Mouse (Mus musculus) intestine, embryonic 16.5 days (tissue): ENCODE measurements around the gene 5430427O19Rik. TPM values are rescaled to one million over a fixed set of nuclear protein-coding genes. Genes with fewer than 3 reads are reported as not detected.
A peak's percentile ranks its signal among the peaks of the same experiment; 100 is the strongest.

Experiments used
- ATAC-seq: fragments of 200-750 bp; cut with Nextera tagmentation; 2 replicates; pipeline ENCODE4 v1.8.0; 2017; ENCODE audit warnings: moderate TSS enrichment, moderate library complexity
- H3K27ac ChIP-seq: fragments of 300-500 bp; sonication (generic); 2 replicates; pipeline ENCODE4 v1.5.1; 2014; ENCODE audit warnings: mild to moderate bottlenecking, low read length
- H3K27me3 ChIP-seq: fragments of 300-500 bp; sonication (generic); replicated peaks from 2 replicates; pipeline ENCODE4 v1.6.1; 2014; ENCODE audit warnings: low read length, control low read depth, mixed read lengths; ENCODE audit not compliant: control insufficient read depth, insufficient read depth
- H3K36me3 ChIP-seq: fragments of 300-500 bp; sonication (generic); 2 replicates; pipeline ENCODE4 v1.6.1; 2014; ENCODE audit warnings: low read length, control low read depth; ENCODE audit not compliant: control insufficient read depth, insufficient read depth
- H3K4me1 ChIP-seq: fragments of 300-500 bp; sonication (generic); 2 replicates; pipeline ENCODE4 v1.6.1; 2014; ENCODE audit warnings: low read length, control low read depth, mixed read lengths; ENCODE audit not compliant: control insufficient read depth, insufficient read depth
- H3K4me2 ChIP-seq: fragments of 300-500 bp; sonication (generic); 2 replicates; pipeline ENCODE4 v1.6.1; 2014; ENCODE audit warnings: low read depth, low read length, control low read depth
- H3K4me3 ChIP-seq: fragments of 300-500 bp; sonication (generic); 2 replicates; pipeline ENCODE4 v1.5.1; 2014; ENCODE audit warnings: mild to moderate bottlenecking, low read length
- H3K9ac ChIP-seq: fragments of 300-500 bp; sonication (generic); 2 replicates; pipeline ENCODE4 v1.6.1; 2014; ENCODE audit warnings: low read depth, low read length
- H3K9me3 ChIP-seq: fragments of 300-500 bp; sonication (generic); 2 replicates; pipeline ENCODE4 v1.6.1; 2016; ENCODE audit warnings: low read length, control low read depth; ENCODE audit not compliant: control insufficient read depth
- WGBS: fragments of 180-500 bp; shearing (Covaris S2); extraction: QIAGEN DNeasy Blood & Tissue Kit; methylation state at CpG from one replicate; pipeline ENCODE4 v1.1.7; 2014; 5-methylcytosine and 5-hydroxymethylcytosine counted together
- polyA plus RNA-seq: library from polyadenylated mRNA; unstranded; fragments of >200 nt; fragmentation: Nextera tagmentation; extraction: Ambion mirVana; gene quantifications from 2 replicates; pipeline ENCODE4 v1.2.1, GENCODE M21; 2015

5430427O19Rik gene
- polyA plus RNA-seq, 1 experiment from 2014 or later, result 0.17 TPM

- Histone ChIP-seq H3K4me2 (no peak overlapping the region), H3K9ac (no peak overlapping the region), H3K4me1 (no peaks in the 10 kb centered on the region), H3K9me3 (no peaks in the 10 kb centered on the region), H3K36me3 (no peaks in the 10 kb centered on the region), H3K27me3 (no peaks in the 10 kb centered on the region), H3K27ac (no peak overlapping the region), H3K4me3 (no peak overlapping the region)
- ATAC-seq, result no peak
These were observed 5.8 kb downstream of the 5430427O19Rik start for GRCm38 (mm10) chrX:85875951-85876350.

GRCm38 (mm10) chrX:85877747-85878146 lies 7.6 kb downstream of the 5430427O19Rik start:
- ATAC-seq, result no peak
- Histone ChIP-seq H3K27ac (no peak overlapping the region), H3K36me3 (no peaks in the 10 kb centered on the region), H3K27me3 (no peaks in the 10 kb centered on the region), H3K9ac (no peak overlapping the region), H3K4me2 (no peak overlapping the region), H3K9me3 (no peaks in the 10 kb centered on the region), H3K4me1 (no peaks in the 10 kb centered on the region), H3K4me3 (no peak overlapping the region)
- WGBS, result 75% methylated on average over 2 of the region's 2 CpGs

GRCm38 (mm10) chrX:85878293-85878692 lies 8.1 kb downstream of the 5430427O19Rik start:
- H3K4me2 ChIP-seq, result no peak overlapping the region
- no peak overlapping the region for H3K9ac ChIP-seq
- peak; percentile 69 for ATAC-seq
- H3K27me3 ChIP-seq, result no peaks in the 10 kb centered on the region
- H3K27ac ChIP-seq, result no peak overlapping the region
- H3K36me3 ChIP-seq, result no peaks in the 10 kb centered on the region
- H3K4me3 ChIP-seq, result no peak overlapping the region
- H3K4me1 ChIP-seq, result no peaks in the 10 kb centered on the region
- H3K9me3 ChIP-seq, result no peaks in the 10 kb centered on the region

- Histone ChIP-seq H3K9ac (no peak overlapping the region), H3K4me1 (no peaks in the 10 kb centered on the region), H3K27me3 (no peaks in the 10 kb centered on the region), H3K9me3 (no peaks in the 10 kb centered on the region), H3K27ac (no peak overlapping the region), H3K4me3 (no peak overlapping the region), H3K4me2 (no peak overlapping the region), H3K36me3 (no peaks in the 10 kb centered on the region)
- WGBS, result 63% methylated on average over 7 of the region's 7 CpGs
- no peak for ATAC-seq
These were observed 9.2 kb downstream of the 5430427O19Rik start for GRCm38 (mm10) chrX:85879198-85879977.

- H3K9ac ChIP-seq, result no peak overlapping the region
- no peak overlapping the region for H3K4me3 ChIP-seq
- no peak overlapping the region for H3K4me2 ChIP-seq
- no peaks in the 10 kb centered on the region for H3K9me3 ChIP-seq
- ATAC-seq, result no peak
- H3K36me3 ChIP-seq, result no peaks in the 10 kb centered on the region
- no peaks in the 10 kb centered on the region for H3K27me3 ChIP-seq
- H3K4me1 ChIP-seq, result no peaks in the 10 kb centered on the region
- 36% methylated on average over 5 of the region's 5 CpGs for WGBS
- no peak overlapping the region for H3K27ac ChIP-seq
These were observed 16.5 kb downstream of the 5430427O19Rik start for GRCm38 (mm10) chrX:85886651-85887050.

GRCm38 (mm10) chrX:85901195-85901594 lies 31.0 kb downstream of the 5430427O19Rik start:
- H3K4me3 ChIP-seq, result no peak overlapping the region
- H3K4me2 ChIP-seq, result no peak overlapping the region
- no peaks in the 10 kb centered on the region for H3K27me3 ChIP-seq
- H3K36me3 ChIP-seq, result no peaks in the 10 kb centered on the region
- H3K27ac ChIP-seq, result no peak overlapping the region
- 63% methylated on average over 1 of the region's 1 CpGs for WGBS
- no peaks in the 10 kb centered on the region for H3K9me3 ChIP-seq
- ATAC-seq, result no peak
- H3K4me1 ChIP-seq, result no peaks in the 10 kb centered on the region
- no peak overlapping the region for H3K9ac ChIP-seq

GRCm38 (mm10) chrX:85919034-85919433 lies 48.9 kb downstream of the 5430427O19Rik start:
- ATAC-seq, result no peak
- WGBS, result 31% methylated on average over 3 of the region's 3 CpGs
- H3K9me3 ChIP-seq, result no peaks in the 10 kb centered on the region
- H3K4me1 ChIP-seq, result no peaks in the 10 kb centered on the region
- no peaks in the 10 kb centered on the region for H3K36me3 ChIP-seq
- H3K27ac ChIP-seq, result no peak overlapping the region
- no peak overlapping the region for H3K4me3 ChIP-seq
- no peak overlapping the region for H3K9ac ChIP-seq
- H3K4me2 ChIP-seq, result no peak overlapping the region
- H3K27me3 ChIP-seq, result no peaks in the 10 kb centered on the region

- WGBS, result 5% methylated on average over 2 of the region's 2 CpGs
- H3K9ac ChIP-seq, result no peak overlapping the region
- H3K4me2 ChIP-seq, result no peak overlapping the region
- no peaks in the 10 kb centered on the region for H3K9me3 ChIP-seq
- H3K36me3 ChIP-seq, result no peaks in the 10 kb centered on the region
- H3K4me1 ChIP-seq, result no peaks in the 10 kb centered on the region
- H3K27me3 ChIP-seq, result no peaks in the 10 kb centered on the region
- no peak overlapping the region for H3K27ac ChIP-seq
- no peak overlapping the region for H3K4me3 ChIP-seq
- ATAC-seq, result no peak
These were observed 62.8 kb downstream of the 5430427O19Rik start for GRCm38 (mm10) chrX:85932991-85933390.
